Comparison of ENCODE assay signal across 8 mouse cellular contexts in genomic region chr3:146499431-146500002, GRCm38 (mm10). TPM values are rescaled to one million over a fixed set of nuclear protein-coding genes. Genes with fewer than 3 reads are reported as not detected.
DNase-seq lines count a peak whose midpoint lies in the region; ATAC-seq and TF ChIP-seq lines count a peak whose summit lies in the region.

Spata1 (minus strand) TSS chr3:146499753.
Gng5 (plus strand) TSS chr3:146499807.

- peak within 1 kb of the TSS; percentile 94 for H3K4me2 ChIP-seq in heart, embryonic 14.5 days (ENCODE audit: low read length)
- peak within 1 kb of the TSS; percentile 75 for H3K4me2 ChIP-seq in liver, embryonic 14.5 days (ENCODE audit: low read depth)

- peak within 1 kb of the TSS; percentile 96 to 99 for H3K27ac ChIP-seq in heart, embryonic 14.5 days (replicated peaks in 1 of 2; ENCODE audit: control insufficient read depth in 1 of 2, insufficient read depth in 1 of 2, low read depth in 2 of 2, low read length in 2 of 2)
- peak within 1 kb of the TSS; percentile 91 for H3K27ac ChIP-seq in liver, embryonic 14.5 days

- WGBS in heart, embryonic 14.5 days: 0% methylated on average over 47 of the region's 88 CpGs
- under 1% methylated on average over 86 of the region's 88 CpGs for WGBS in liver, embryonic 14.5 days (ENCODE audit: insufficient replicate concordance)

- peaks cover 6 to 36% of the 10 kb centered on the region in 2 experiments for H3K4me1 ChIP-seq in heart, embryonic 14.5 days (ENCODE audit: control insufficient read depth in 2 of 2, insufficient read depth in 2 of 2, low read length in 2 of 2)
- H3K4me1 ChIP-seq in liver, embryonic 14.5 days (replicated peaks; ENCODE audit: control insufficient read depth in 2 of 2, insufficient read depth in 2 of 2, low read length in 1 of 2): peaks cover 10 to 20% of the 10 kb centered on the region in 2 experiments

- no peaks in the 10 kb centered on the region for H3K27me3 ChIP-seq in heart, embryonic 14.5 days (ENCODE audit: control insufficient read depth, insufficient read depth, low read length)
- H3K27me3 ChIP-seq in liver, embryonic 14.5 days (ENCODE audit: control insufficient read depth, insufficient read depth, low read length): no peaks in the 10 kb centered on the region
- no peaks in the 10 kb centered on the region; the same call in 1 of the 2 replicates for H3K27me3 ChIP-seq in splenic B cell, adult 2 months (ENCODE audit: control insufficient read depth, insufficient read depth, low read length, poor library complexity, severe bottlenecking)

- peaks cover 20% of the 10 kb centered on the region for H3K36me3 ChIP-seq in heart, embryonic 14.5 days (ENCODE audit: control insufficient read depth, insufficient read depth, low read length)
- peaks cover 13% of the 10 kb centered on the region for H3K36me3 ChIP-seq in liver, embryonic 14.5 days (replicated peaks; ENCODE audit: control insufficient read depth, insufficient read depth, low read depth)
- peaks cover 2% of the 10 kb centered on the region; the same call in 1 of the 2 replicates for H3K36me3 ChIP-seq in splenic B cell, adult 2 months (ENCODE audit: control insufficient read depth, insufficient read depth, low read length, poor library complexity, severe bottlenecking)

- TF ChIP-seq EP300 in liver, embryonic 14.5 days (IDR thresholded peaks at IDR 0.05; ENCODE audit: low read depth): no peak

- DNase-seq in brain, adult 2 months (ENCODE audit: low read depth, low spot score): peak; percentile 64
- DNase-seq in fibroblast of lung, adult 2 months (ENCODE audit: low read depth): peak; percentile 57
- peak; percentile 96 for DNase-seq in kidney, postnatal 10 days
- DNase-seq in liver, embryonic 14.5 days (ENCODE audit: low read depth in 3 of 3, low spot score in 3 of 3): peak; percentile 79 to 84 (median 82)
- peak; percentile 78 to 86 for DNase-seq in natural killer cell, adult 2 months (ENCODE audit: low spot score in 2 of 2)
- DNase-seq in splenic B cell, adult 2 months (ENCODE audit: low read depth, low spot score): peak; percentile 94

- H3K9me3 ChIP-seq in heart, embryonic 14.5 days (ENCODE audit: control insufficient read depth, low read length): no peaks in the 10 kb centered on the region
- no peaks in the 10 kb centered on the region for H3K9me3 ChIP-seq in liver, embryonic 14.5 days (ENCODE audit: control insufficient read depth, low read length)

- peak within 1 kb of the TSS; percentile 75 to 84 for H3K4me3 ChIP-seq in heart, embryonic 14.5 days (ENCODE audit: control insufficient read depth in 1 of 2, insufficient read depth in 1 of 2, low read depth in 1 of 2, low read length in 2 of 2)
- H3K4me3 ChIP-seq in liver, embryonic 14.5 days (ENCODE audit: insufficient read depth in 1 of 2, low read depth in 2 of 2, low read length in 2 of 2): peak within 1 kb of the TSS; percentile 77 to 90

- peak within 1 kb of the TSS; percentile 90 for H3K9ac ChIP-seq in heart, embryonic 14.5 days (ENCODE audit: low read length)
- H3K9ac ChIP-seq in liver, embryonic 14.5 days (replicated peaks): peak within 1 kb of the TSS; percentile 89

- no peak for TF ChIP-seq CTCF in liver, embryonic 14.5 days (IDR thresholded peaks at IDR 0.05; ENCODE audit: low read depth)

- peak; percentile 75 for ATAC-seq in CD4-positive, CD25-positive, alpha-beta regulatory T cell, adult 4 months
- peak; percentile 95 for ATAC-seq in heart, embryonic 14.5 days (ENCODE audit: insufficient number of reproducible peaks, insufficient read depth, low FRiP score, low read depth)
- peak; percentile 95 for ATAC-seq in liver, embryonic 14.5 days (ENCODE audit: insufficient read depth)

RNA-seq across cellular contexts. Expression of gene Spata1, which starts in this region (rescaled TPM):
- polyA plus RNA-seq in CD4-positive, CD25-positive, alpha-beta regulatory T cell, adult 4 months (2017; shearing (Covaris generic)): 1 to 10 TPM; 7.8 to 8.7 TPM
- polyA plus RNA-seq in heart, embryonic 14.5 days (2014; fragmentation: Nextera tagmentation; extraction: Ambion mirVana): 5.5 and 6.5 TPM in 2 replicates
- 0.30 and 0.93 TPM in 2 replicates for polyA plus RNA-seq in liver, embryonic 14.5 days (2012; rRNA removed)
- polyA plus RNA-seq in liver, embryonic 14.5 days (2014; fragmentation: Nextera tagmentation; extraction: Ambion mirVana): 0.32 and 0.65 TPM in 2 replicates

RNA-seq across cellular contexts. Expression of gene Gng5, which starts in this region (rescaled TPM):
- polyA plus RNA-seq in CD4-positive, CD25-positive, alpha-beta regulatory T cell, adult 4 months (2017; shearing (Covaris generic)): 100 to 1,000 TPM; 270 to 377 TPM
- 1,503 and 1,593 TPM in 2 replicates for polyA plus RNA-seq in heart, embryonic 14.5 days (2014; fragmentation: Nextera tagmentation; extraction: Ambion mirVana)
- polyA plus RNA-seq in liver, embryonic 14.5 days (2012; rRNA removed): 115 and 136 TPM in 2 replicates
- polyA plus RNA-seq in liver, embryonic 14.5 days (2014; fragmentation: Nextera tagmentation; extraction: Ambion mirVana): 559 and 595 TPM in 2 replicates

Comparison
In these comparisons a context has a peak if more than half of its experiments do, and no peak if none do; other contexts are left out.
1. Peak in every context shown above with its lines: DNase-seq, ATAC-seq, H3K4me3 ChIP-seq and H3K27ac ChIP-seq.